ENCODE assay signal across 8 mouse cellular contexts in the genomic region with DNA sequence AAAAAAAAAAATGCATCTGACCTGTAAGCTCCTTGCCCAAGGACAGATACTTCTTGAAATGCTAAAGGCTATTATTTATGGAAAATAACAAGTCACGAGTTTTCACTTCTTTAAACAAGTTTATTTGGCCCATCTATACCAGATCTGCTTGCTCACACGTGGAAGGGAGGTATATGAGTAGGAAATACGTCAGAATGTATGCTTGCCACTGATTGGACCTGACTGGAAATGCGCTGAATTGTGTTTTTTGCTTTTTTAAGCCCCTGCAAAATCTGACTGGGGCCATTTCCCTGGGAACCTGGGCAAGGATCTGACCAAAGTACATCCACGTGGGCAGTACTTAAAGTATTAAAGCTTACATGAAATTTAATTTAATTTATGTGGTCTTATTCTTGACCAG. TPM values are rescaled to one million over a fixed set of nuclear protein-coding genes. Genes with fewer than 3 reads are reported as not detected.
DNase-seq lines count a peak whose midpoint lies in the region; ATAC-seq and TF ChIP-seq lines count a peak whose summit lies in the region.

No protein-coding gene starts in this region.

- no peaks in the 10 kb centered on the region; the same call in 1 of the 2 replicates for H3K4me1 ChIP-seq in kidney, embryonic 14.5 days (ENCODE audit: control insufficient read depth, insufficient read depth, low read length)
- H3K4me1 ChIP-seq in bone marrow macrophage, adult 2 months (ENCODE audit: control insufficient read depth, insufficient read depth, low read length): peaks cover 11% of the 10 kb centered on the region
- peaks cover 17% of the 10 kb centered on the region for H3K4me1 ChIP-seq in hindbrain, embryonic 13.5 days (replicated peaks)
- H3K4me1 ChIP-seq in midbrain, embryonic 14.5 days (ENCODE audit: control insufficient read depth, insufficient read depth, low read length): peaks cover 13% of the 10 kb centered on the region

- H3K4me2 ChIP-seq in kidney, embryonic 14.5 days (replicated peaks; ENCODE audit: low read depth, low read length): peak overlapping the region; percentile 74
- H3K4me2 ChIP-seq in hindbrain, embryonic 13.5 days: peak overlapping the region; percentile 84
- peak overlapping the region; percentile 74 for H3K4me2 ChIP-seq in midbrain, embryonic 14.5 days (ENCODE audit: low read length)

- TF ChIP-seq POLR2A in bone marrow macrophage, adult 2 months (IDR thresholded peaks at IDR 0.05; ENCODE audit: borderline replicate concordance, low read depth, low read length): no peak

- no peak for TF ChIP-seq CTCF in bone marrow macrophage, adult 2 months (IDR thresholded peaks at IDR 0.05; ENCODE audit: low read depth, low read length)

- no peak overlapping the region for H3K27ac ChIP-seq in kidney, embryonic 14.5 days (ENCODE audit: low read depth, low read length)
- no peak overlapping the region for H3K27ac ChIP-seq in bone marrow macrophage, adult 2 months (ENCODE audit: insufficient read depth, low read depth, low read length)
- H3K27ac ChIP-seq in hindbrain, embryonic 13.5 days: no peak overlapping the region
- H3K27ac ChIP-seq in midbrain, embryonic 14.5 days (replicated peaks; ENCODE audit: low read depth, low read length): no peak overlapping the region

- H3K27me3 ChIP-seq in kidney, embryonic 14.5 days (ENCODE audit: control insufficient read depth, insufficient read depth, low read length): no peaks in the 10 kb centered on the region
- H3K27me3 ChIP-seq in hindbrain, embryonic 13.5 days: no peaks in the 10 kb centered on the region
- H3K27me3 ChIP-seq in midbrain, embryonic 14.5 days (ENCODE audit: control insufficient read depth, insufficient read depth, low read length): no peaks in the 10 kb centered on the region

- no peak for DNase-seq in kidney, postnatal 14 days
- DNase-seq in midbrain, embryonic 14.5 days: no peak
- DNase-seq in spleen, postnatal 14 days (ENCODE audit: low spot score in 2 of 2): no peak
- DNase-seq in ovary, postnatal 14 days (ENCODE audit: low spot score): no peak
- DNase-seq in lung, postnatal 4 days: no peak

- no peaks in the 10 kb centered on the region for H3K36me3 ChIP-seq in kidney, embryonic 14.5 days (ENCODE audit: control insufficient read depth, insufficient read depth, low read length)
- no peaks in the 10 kb centered on the region for H3K36me3 ChIP-seq in hindbrain, embryonic 13.5 days
- 0 out of 2 replicates have a peak, but pooled peaks cover 2% of the 10 kb centered on the region for H3K36me3 ChIP-seq in midbrain, embryonic 14.5 days (ENCODE audit: control insufficient read depth, insufficient read depth, low read length)

- no peak overlapping the region for H3K9ac ChIP-seq in kidney, embryonic 14.5 days (ENCODE audit: low read depth, low read length)
- peak overlapping the region; percentile 68 for H3K9ac ChIP-seq in hindbrain, embryonic 13.5 days
- H3K9ac ChIP-seq in midbrain, embryonic 14.5 days (replicated peaks; ENCODE audit: low read length): no peak overlapping the region

- 58% methylated on average over 5 of the region's 5 CpGs for WGBS in kidney, embryonic 14.5 days
- WGBS in hindbrain, embryonic 13.5 days: 46% methylated on average over 5 of the region's 5 CpGs
- WGBS in midbrain, embryonic 14.5 days: 51% methylated on average over 5 of the region's 5 CpGs

- ATAC-seq in kidney, embryonic 14.5 days (ENCODE audit: low FRiP score, low TSS enrichment): no peak
- no peak for ATAC-seq in hindbrain, embryonic 13.5 days (ENCODE audit: low FRiP score)
- ATAC-seq in midbrain, embryonic 14.5 days (ENCODE audit: low FRiP score, low TSS enrichment): no peak

- no peaks in the 10 kb centered on the region for H3K9me3 ChIP-seq in kidney, embryonic 14.5 days (ENCODE audit: control insufficient read depth, low read length)
- H3K9me3 ChIP-seq in hindbrain, embryonic 13.5 days: no peaks in the 10 kb centered on the region
- H3K9me3 ChIP-seq in midbrain, embryonic 14.5 days (ENCODE audit: control insufficient read depth, low read length): no peaks in the 10 kb centered on the region

- H3K4me3 ChIP-seq in kidney, embryonic 14.5 days (ENCODE audit: low read length): peak overlapping the region; percentile 77
- H3K4me3 ChIP-seq in bone marrow macrophage, adult 2 months (ENCODE audit: insufficient read depth, low read length): peak overlapping the region; percentile 99; the same call in 1 of the 2 replicates
- peak overlapping the region; percentile 73 for H3K4me3 ChIP-seq in hindbrain, embryonic 13.5 days
- peak overlapping the region; percentile 72 for H3K4me3 ChIP-seq in midbrain, embryonic 14.5 days (replicated peaks; ENCODE audit: low read depth, low read length)

RNA-seq across cellular contexts. Expression of a gene that starts 0.8 kb away (rescaled TPM):
- polyA plus RNA-seq in kidney, embryonic 14.5 days (2014; fragmentation: Nextera tagmentation; extraction: Ambion mirVana): 6.3 and 7.4 TPM in 2 replicates
- 9.2 and 10.4 TPM in 2 replicates for polyA plus RNA-seq in bone marrow macrophage, adult 2 months (2012; ENCODE audit: insufficient read depth, insufficient read length, missing spikeins)
- polyA plus RNA-seq in hindbrain, embryonic 13.5 days (2015; fragmentation: Nextera tagmentation; extraction: Ambion mirVana): 10.4 and 11.3 TPM in 2 replicates
- 7.7 and 7.8 TPM in 2 replicates for polyA plus RNA-seq in midbrain, embryonic 14.5 days (2014; fragmentation: Nextera tagmentation; extraction: Ambion mirVana)

RNA-seq across cellular contexts. Expression of a gene that starts 14.3 kb away (rescaled TPM):
- polyA plus RNA-seq in kidney, embryonic 14.5 days (2014; fragmentation: Nextera tagmentation; extraction: Ambion mirVana): 0.81 and 1.4 TPM in 2 replicates
- polyA plus RNA-seq in bone marrow macrophage, adult 2 months (2012; ENCODE audit: insufficient read depth, insufficient read length, missing spikeins): 0.46 and 0.73 TPM in 2 replicates
- 3.6 and 5.2 TPM in 2 replicates for polyA plus RNA-seq in hindbrain, embryonic 13.5 days (2015; fragmentation: Nextera tagmentation; extraction: Ambion mirVana)
- polyA plus RNA-seq in midbrain, embryonic 14.5 days (2014; fragmentation: Nextera tagmentation; extraction: Ambion mirVana): 3.7 and 3.9 TPM in 2 replicates

RNA-seq across cellular contexts. Expression of a gene that starts 31.4 kb away (rescaled TPM):
- polyA plus RNA-seq in kidney, embryonic 14.5 days (2014; fragmentation: Nextera tagmentation; extraction: Ambion mirVana): 19.4 and 35.1 TPM in 2 replicates
- 25.2 and 27.4 TPM in 2 replicates for polyA plus RNA-seq in bone marrow macrophage, adult 2 months (2012; ENCODE audit: insufficient read depth, insufficient read length, missing spikeins)
- polyA plus RNA-seq in hindbrain, embryonic 13.5 days (2015; fragmentation: Nextera tagmentation; extraction: Ambion mirVana): 58.8 and 59.0 TPM in 2 replicates
- 45.8 and 55.6 TPM in 2 replicates for polyA plus RNA-seq in midbrain, embryonic 14.5 days (2014; fragmentation: Nextera tagmentation; extraction: Ambion mirVana)

RNA-seq across cellular contexts. Expression of a gene that starts 32.3 kb away (rescaled TPM):
- polyA plus RNA-seq in kidney, embryonic 14.5 days (2014; fragmentation: Nextera tagmentation; extraction: Ambion mirVana): 3.2 and 4.3 TPM in 2 replicates
- not detected in 2 replicates for polyA plus RNA-seq in bone marrow macrophage, adult 2 months (2012; ENCODE audit: insufficient read depth, insufficient read length, missing spikeins)
- 7.7 and 8.2 TPM in 2 replicates for polyA plus RNA-seq in hindbrain, embryonic 13.5 days (2015; fragmentation: Nextera tagmentation; extraction: Ambion mirVana)
- 9.2 and 10.8 TPM in 2 replicates for polyA plus RNA-seq in midbrain, embryonic 14.5 days (2014; fragmentation: Nextera tagmentation; extraction: Ambion mirVana)
